Mouse (Mus musculus) cortical plate, adult 2 months (tissue): ENCODE measurements around the gene Fgd3. TPM values are rescaled to one million over a fixed set of nuclear protein-coding genes. Genes with fewer than 3 reads are reported as not detected.

ENCODE experiments used
- H3K27ac ChIP-seq: fragments of 200-500 bp; 2 replicates; pipeline ENCODE4 v1.5.1; 2012; ENCODE audit warnings: low read length, control low read depth, inconsistent platforms; ENCODE audit not compliant: insufficient read depth
- H3K4me1 ChIP-seq: fragments of 200-500 bp; 2 replicates; pipeline ENCODE4 v1.6.1; 2011; ENCODE audit warnings: low read length; ENCODE audit not compliant: control insufficient read depth, insufficient read depth
- H3K4me3 ChIP-seq: fragments of 200-500 bp; 2 replicates; pipeline ENCODE4 v1.5.1; 2011; ENCODE audit warnings: mild to moderate bottlenecking, low read length, control low read depth; ENCODE audit not compliant: insufficient read depth
- CTCF ChIP-seq: fragments of 200-500 bp; IDR thresholded peaks from 2 replicates; pipeline ENCODE4 v1.5.1; 2011; ENCODE audit warnings: mild to moderate bottlenecking, control low read depth, low read length; ENCODE audit not compliant: insufficient read depth; ENCODE audit errors: extremely low read depth
- POLR2A ChIP-seq: fragments of 200-500 bp; IDR thresholded peaks from 2 replicates; pipeline ENCODE4 v1.6.1; 2011; ENCODE audit warnings: mild to moderate bottlenecking, low read length, control low read depth; ENCODE audit not compliant: insufficient read depth; ENCODE audit errors: extremely low read depth
- polyA plus RNA-seq: library from polyadenylated mRNA; depleted of rRNA; stranded (reverse); fragments of >200 nt; gene quantifications from 2 replicates; pipeline ENCODE4 v1.2.3, GENCODE M21; 2012

Fgd3 gene
- polyA plus RNA-seq, 1 experiment = 6.2 TPM

GRCm38 (mm10) chr13:49257819-49258313, 62.2 kb downstream of the Fgd3 start:
- no peak overlapping the region for H3K27ac ChIP-seq
- H3K4me1 ChIP-seq = no peaks in the 10 kb centered on the region
- TF ChIP-seq CTCF (no peak), POLR2A (no peak)
- no peak overlapping the region for H3K4me3 ChIP-seq

GRCm38 (mm10) chr13:49252746-49253145, 67.4 kb downstream of the Fgd3 start:
- no peak overlapping the region for H3K4me3 ChIP-seq
- no peak for TF ChIP-seq POLR2A
- TF ChIP-seq CTCF = no peak
- no peaks in the 10 kb centered on the region for H3K4me1 ChIP-seq

GRCm38 (mm10) chr13:49252113-49252512, 68.0 kb downstream of the Fgd3 start:
- TF ChIP-seq CTCF (no peak), POLR2A (no peak)
- no peaks in the 10 kb centered on the region for H3K4me1 ChIP-seq
- no peak overlapping the region for H3K4me3 ChIP-seq
- no peak overlapping the region for H3K27ac ChIP-seq

More at GRCm38 (mm10) chr13:49252746-49253145, 67.4 kb downstream of the Fgd3 start:
- H3K27ac ChIP-seq = no peak overlapping the region

GRCm38 (mm10) chr13:49250716-49251517, 69.2 kb downstream of the Fgd3 start:
- Histone ChIP-seq H3K27ac (no peak overlapping the region), H3K4me1 (no peaks in the 10 kb centered on the region), H3K4me3 (no peak overlapping the region)
- no peak for TF ChIP-seq POLR2A

GRCm38 (mm10) chr13:49249634-49250033, 70.5 kb downstream of the Fgd3 start:
- TF ChIP-seq POLR2A (no peak), CTCF (no peak)
- H3K4me3 ChIP-seq = no peak overlapping the region
- H3K27ac ChIP-seq = no peak overlapping the region
- no peaks in the 10 kb centered on the region for H3K4me1 ChIP-seq

GRCm38 (mm10) chr13:49248923-49249322, 71.2 kb downstream of the Fgd3 start:
- Histone ChIP-seq H3K4me3 (no peak overlapping the region), H3K27ac (no peak overlapping the region), H3K4me1 (no peaks in the 10 kb centered on the region)
- TF ChIP-seq CTCF (no peak), POLR2A (no peak)

GRCm38 (mm10) chr13:49248467-49248862, 71.6 kb downstream of the Fgd3 start, which contains the start of gene Susd3:
Susd3 (minus strand) TSS chr13:49248706.
- H3K4me1 ChIP-seq = no peaks in the 10 kb centered on the region
- no peak within 1 kb of the TSS for H3K27ac ChIP-seq
- TF ChIP-seq CTCF (no peak), POLR2A (no peak)
- H3K4me3 ChIP-seq = no peak within 1 kb of the TSS

- no peaks in the 10 kb centered on the region for H3K4me1 ChIP-seq
- H3K4me3 ChIP-seq = no peak overlapping the region
- TF ChIP-seq POLR2A (no peak), CTCF (no peak)
- no peak overlapping the region for H3K27ac ChIP-seq
Observed at GRCm38 (mm10) chr13:49247740-49248466, 72.2 kb downstream of the Fgd3 start.

GRCm38 (mm10) chr13:49247232-49247739, 72.8 kb downstream of the Fgd3 start:
- TF ChIP-seq POLR2A (no peak), CTCF (no peak)
- no peaks in the 10 kb centered on the region for H3K4me1 ChIP-seq
- H3K27ac ChIP-seq = no peak overlapping the region
- H3K4me3 ChIP-seq = no peak overlapping the region

GRCm38 (mm10) chr13:49246626-49247025, 73.5 kb downstream of the Fgd3 start:
- Histone ChIP-seq H3K4me3 (no peak overlapping the region), H3K27ac (no peak overlapping the region), H3K4me1 (no peaks in the 10 kb centered on the region)
- TF ChIP-seq POLR2A (no peak), CTCF (no peak)
